Mouse (Mus musculus) embryonic facial prominence, embryonic 11.5 days (tissue): ENCODE results near the gene Coro2a. TPM values are rescaled to one million over a fixed set of nuclear protein-coding genes. Genes with fewer than 3 reads are reported as not detected.

Source experiments
- ATAC-seq: fragments of 200-750 bp; cut with Nextera tagmentation; replicated peaks from 2 replicates; pipeline ENCODE4 v1.8.0; 2017; ENCODE audit warnings: low read depth; ENCODE audit not compliant: insufficient number of reproducible peaks, low FRiP score, low TSS enrichment
- DNase-seq: peaks from one replicate; pipeline ENCODE4 v3.0.0-alpha.2; 2015; ENCODE audit warnings: low spot score
- H3K27ac ChIP-seq: fragments of 300-500 bp; sonication (generic); replicated peaks from 2 replicates; pipeline ENCODE4 v1.5.1; 2014; ENCODE audit warnings: mild to moderate bottlenecking, low read depth, low read length, control low read depth
- H3K27me3 ChIP-seq: fragments of 300-500 bp; sonication (generic); 2 replicates; pipeline ENCODE4 v1.6.1; 2014; ENCODE audit warnings: mild to moderate bottlenecking, low read length, moderate library complexity, mixed read lengths; ENCODE audit not compliant: control insufficient read depth, insufficient read depth
- H3K36me3 ChIP-seq: fragments of 300-500 bp; sonication (generic); replicated peaks from 2 replicates; pipeline ENCODE4 v1.6.1; 2014; ENCODE audit warnings: low read depth, mild to moderate bottlenecking, low read length, moderate library complexity, mixed read lengths; ENCODE audit not compliant: control insufficient read depth, insufficient read depth
- H3K4me1 ChIP-seq: fragments of 300-500 bp; sonication (generic); 2 replicates; pipeline ENCODE4 v1.6.1; 2014; ENCODE audit warnings: low read length, mixed read lengths; ENCODE audit not compliant: control insufficient read depth, insufficient read depth
- H3K4me2 ChIP-seq: fragments of 300-500 bp; sonication (generic); 2 replicates; pipeline ENCODE4 v1.6.1; 2014; ENCODE audit warnings: low read depth, mild to moderate bottlenecking, control low read depth, low read length, moderate library complexity
- H3K4me3 ChIP-seq: fragments of 300-500 bp; sonication (generic); 2 replicates; pipeline ENCODE4 v1.5.1; 2014; ENCODE audit warnings: low read depth, low read length, control low read depth
- H3K9ac ChIP-seq: fragments of 300-500 bp; sonication (generic); replicated peaks from 2 replicates; pipeline ENCODE4 v1.6.1; 2014; ENCODE audit warnings: mild to moderate bottlenecking, control low read depth, low read length
- H3K9me3 ChIP-seq: fragments of 300-500 bp; sonication (generic); replicated peaks from 2 replicates; pipeline ENCODE4 v1.6.1; 2016; ENCODE audit warnings: mild to moderate bottlenecking, low read length, inconsistent platforms, mixed read lengths; ENCODE audit not compliant: control insufficient read depth
- WGBS: fragments of 180-500 bp; shearing (Covaris S2); extraction: QIAGEN DNeasy Blood & Tissue Kit; methylation state at CpG from one replicate; pipeline ENCODE4 v1.1.7; 2014; 5-methylcytosine and 5-hydroxymethylcytosine counted together
- polyA plus RNA-seq: library from polyadenylated mRNA; unstranded; fragments of >200 nt; fragmentation: Nextera tagmentation; extraction: Ambion mirVana; gene quantifications from 2 replicates; pipeline ENCODE4 v1.2.1, GENCODE M21; 2014

Coro2a gene
- polyA plus RNA-seq: 6.0 and 6.9 TPM in 2 replicates

DNA sequence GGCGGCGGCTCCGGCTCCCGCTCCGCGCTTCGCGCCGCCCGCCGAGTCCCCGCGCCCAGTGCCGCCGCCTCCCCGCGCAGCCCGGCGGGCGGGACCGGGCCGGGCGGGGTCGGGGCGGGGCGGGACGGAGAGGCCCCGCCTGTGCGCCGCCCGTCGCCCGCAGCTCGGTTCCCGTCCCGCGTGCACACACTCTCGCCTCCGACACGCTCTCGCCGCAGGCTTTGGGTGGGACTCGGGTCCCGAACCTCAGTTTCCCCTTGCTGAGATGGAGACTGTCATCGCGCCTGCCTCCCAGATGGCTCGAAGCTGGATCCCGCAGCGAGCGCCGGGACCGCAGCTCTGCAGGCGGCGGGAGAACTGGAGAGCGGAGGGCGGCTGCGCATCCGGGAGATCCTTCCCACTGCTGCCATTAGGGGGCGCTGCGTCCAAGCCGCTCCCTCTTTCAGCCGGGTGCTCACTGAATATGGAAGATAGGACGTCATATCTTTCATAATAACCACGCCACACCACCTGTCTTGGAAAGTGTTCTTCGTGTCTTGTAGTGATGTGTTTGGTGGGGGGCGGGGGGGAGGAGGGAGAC lies at the start of gene Coro2a:
Gene Coro2a, minus strand, starts transcription at position 359 of the 580 bp plus-strand sequence.
- Histone ChIP-seq H3K27me3 (peaks cover 19% of the 10 kb centered on the region), H3K4me3 (peak within 1 kb of the TSS; percentile 53), H3K27ac (no peak within 1 kb of the TSS), H3K4me2 (peak within 1 kb of the TSS; percentile 99), H3K9ac (peak within 1 kb of the TSS; percentile 63), H3K9me3 (no peaks in the 10 kb centered on the region), H3K4me1 (peaks cover 2% of the 10 kb centered on the region; the same call in 1 of the 2 replicates), H3K36me3 (no peaks in the 10 kb centered on the region)
- DNase-seq (peak; percentile 87), ATAC-seq (peak; percentile 31; the same call in 1 of the 2 replicates)
- under 1% methylated on average over 35 of the region's 66 CpGs for WGBS

DNA sequence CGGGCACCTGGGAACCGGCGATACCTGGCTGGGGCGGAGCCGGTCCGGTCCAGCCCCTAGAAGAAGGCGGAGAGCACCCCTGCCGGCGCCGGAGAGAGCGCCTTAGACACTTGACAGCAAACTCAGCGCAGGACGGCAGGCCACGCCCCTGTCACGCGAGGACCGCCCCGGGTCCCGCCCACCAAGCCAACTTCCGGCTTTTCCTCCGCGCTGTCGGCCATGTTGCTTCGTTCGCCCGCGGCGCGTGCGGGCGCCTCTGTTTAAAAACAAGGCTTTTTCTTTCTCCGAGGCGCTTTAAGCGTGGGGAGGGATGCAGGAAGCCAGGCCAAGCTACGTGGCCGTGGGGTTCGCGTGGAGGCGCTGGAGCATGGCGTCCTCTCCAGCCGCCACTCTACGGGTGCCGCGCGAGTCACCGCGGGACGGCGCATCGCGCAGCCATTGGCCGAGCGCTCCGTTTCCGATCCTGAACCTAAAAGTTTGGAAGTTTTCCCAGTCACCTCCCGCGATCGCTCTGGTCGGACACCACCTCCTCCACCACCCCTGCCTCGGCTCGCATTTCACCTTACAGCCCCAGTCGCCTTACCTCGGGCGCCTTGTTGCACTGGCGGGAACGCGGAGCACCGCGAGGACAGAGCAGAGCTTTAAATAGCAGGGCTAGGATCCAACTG lies 48.2 kb upstream of the Coro2a start, which contains the start of gene Tbc1d2:
Gene Tbc1d2, minus strand, starts transcription at position 124 of the 668 bp plus-strand sequence.
- peak; percentile 95 for DNase-seq
- Histone ChIP-seq H3K4me2 (peak within 1 kb of the TSS; percentile 94), H3K4me3 (peak within 1 kb of the TSS; percentile 67), H3K27ac (peak within 1 kb of the TSS; percentile 65), H3K36me3 (no peaks in the 10 kb centered on the region), H3K4me1 (no peaks in the 10 kb centered on the region), H3K9ac (peak within 1 kb of the TSS; percentile 81), H3K9me3 (no peaks in the 10 kb centered on the region), H3K27me3 (peaks cover 7% of the 10 kb centered on the region)
- peak; percentile 87 for ATAC-seq
- WGBS: under 1% methylated on average over 68 of the region's 69 CpGs

DNA sequence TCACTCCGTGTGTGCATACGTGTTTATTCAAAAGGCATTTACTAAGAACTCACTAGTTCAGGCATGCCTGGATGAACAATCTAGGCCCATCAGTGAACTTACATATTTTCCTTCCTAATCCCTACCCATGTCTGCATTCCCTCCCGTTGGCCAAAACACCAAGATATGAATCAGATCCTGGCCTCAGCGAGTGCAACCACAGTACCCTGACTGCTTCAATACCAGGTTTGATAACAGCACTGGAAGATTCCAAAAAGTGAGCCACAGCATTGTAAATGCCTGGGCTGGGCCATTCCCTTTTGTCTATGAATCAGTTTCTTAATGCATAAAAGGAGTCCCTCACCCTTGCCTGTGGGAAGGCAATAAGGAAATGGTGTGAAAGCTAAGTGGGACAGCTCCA lies 47.2 kb upstream of the Coro2a start:
- Histone ChIP-seq H3K36me3 (no peaks in the 10 kb centered on the region), H3K4me3 (peak overlapping the region; percentile 67), H3K4me1 (no peaks in the 10 kb centered on the region), H3K4me2 (peak overlapping the region; percentile 94), H3K27ac (no peak overlapping the region), H3K27me3 (peaks cover 7% of the 10 kb centered on the region), H3K9me3 (no peaks in the 10 kb centered on the region), H3K9ac (no peak overlapping the region)
- no peak for ATAC-seq
- DNase-seq: no peak
- 64% methylated on average over 4 of the region's 4 CpGs for WGBS

DNA sequence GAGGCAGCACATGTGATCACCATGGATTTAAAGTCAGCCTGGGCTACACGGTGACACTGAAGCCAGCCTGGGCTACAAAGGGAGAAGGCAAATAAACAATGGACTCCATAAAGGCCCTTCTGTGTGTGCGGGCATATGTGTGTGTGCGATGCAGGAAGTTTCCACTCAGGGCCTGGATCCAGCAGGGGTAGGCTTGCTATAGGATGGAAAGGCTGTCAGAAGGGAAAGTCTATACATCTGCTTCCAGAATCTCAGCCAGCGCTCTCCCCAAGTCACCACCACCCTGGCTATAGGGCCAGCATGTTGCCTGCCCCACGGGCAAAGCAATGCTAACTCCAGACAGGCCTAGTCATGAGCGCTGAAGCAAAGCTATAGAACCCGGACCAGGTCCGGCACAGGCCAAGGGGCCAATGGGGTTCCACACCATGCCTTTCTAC lies 41.7 kb upstream of the Coro2a start:
- no peaks in the 10 kb centered on the region; the same call in 1 of the 2 replicates for H3K4me1 ChIP-seq
- H3K36me3 ChIP-seq: no peaks in the 10 kb centered on the region
- DNase-seq (no peak), ATAC-seq (no peak)
- H3K27ac ChIP-seq: no peak overlapping the region
- no peak overlapping the region for H3K4me3 ChIP-seq
- no peak overlapping the region for H3K9ac ChIP-seq
- H3K9me3 ChIP-seq: no peaks in the 10 kb centered on the region
- 84% methylated on average over 8 of the region's 8 CpGs for WGBS
- H3K27me3 ChIP-seq: peaks cover under 1% of the 10 kb centered on the region; the same call in 1 of the 2 replicates
- no peak overlapping the region for H3K4me2 ChIP-seq

DNA sequence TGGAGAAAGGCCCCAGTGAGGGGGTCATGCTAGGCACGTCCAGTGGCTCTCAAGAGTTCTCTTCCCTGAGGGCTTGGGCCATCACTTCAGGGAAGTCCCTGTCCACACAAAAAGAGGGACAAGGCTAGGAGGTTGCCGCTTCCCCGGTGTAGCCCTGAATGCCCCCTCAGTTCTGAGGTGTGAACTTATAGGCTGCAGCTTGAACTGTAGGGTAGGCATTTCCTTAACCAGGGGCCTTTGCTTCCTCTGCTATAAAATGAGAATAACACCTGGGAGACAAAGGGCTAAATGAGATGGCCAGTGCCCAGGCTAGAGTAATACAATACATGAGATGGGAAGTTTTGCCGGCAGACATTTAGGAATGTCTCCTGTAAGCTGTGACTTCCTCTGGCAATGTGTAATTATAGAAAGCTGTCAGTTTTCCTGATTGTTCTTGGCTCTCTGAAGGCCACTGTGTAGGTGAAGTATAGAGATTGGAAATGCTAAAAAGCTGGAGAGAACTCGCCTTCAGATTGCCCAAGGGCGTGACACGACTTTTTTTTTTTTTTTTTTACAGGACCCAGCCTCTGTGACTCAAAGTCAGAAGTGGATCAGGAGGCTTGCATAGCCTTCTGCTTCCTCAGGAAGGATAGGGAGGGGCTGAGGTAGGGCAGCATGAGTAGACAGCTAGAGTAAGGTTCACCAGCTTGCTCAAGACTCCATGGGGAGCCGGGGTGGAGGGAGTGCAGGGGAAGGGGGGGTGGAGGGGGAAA lies 41.1 kb upstream of the Coro2a start:
- no peak overlapping the region for H3K4me3 ChIP-seq
- DNase-seq: no peak
- no peaks in the 10 kb centered on the region for H3K9me3 ChIP-seq
- H3K4me1 ChIP-seq: no peaks in the 10 kb centered on the region; the same call in 1 of the 2 replicates
- 62% methylated on average over 8 of the region's 8 CpGs for WGBS
- H3K27me3 ChIP-seq: no peaks in the 10 kb centered on the region
- H3K36me3 ChIP-seq: no peaks in the 10 kb centered on the region
- H3K27ac ChIP-seq: no peak overlapping the region
- H3K4me2 ChIP-seq: no peak overlapping the region
- no peak overlapping the region for H3K9ac ChIP-seq
- ATAC-seq: no peak

DNA sequence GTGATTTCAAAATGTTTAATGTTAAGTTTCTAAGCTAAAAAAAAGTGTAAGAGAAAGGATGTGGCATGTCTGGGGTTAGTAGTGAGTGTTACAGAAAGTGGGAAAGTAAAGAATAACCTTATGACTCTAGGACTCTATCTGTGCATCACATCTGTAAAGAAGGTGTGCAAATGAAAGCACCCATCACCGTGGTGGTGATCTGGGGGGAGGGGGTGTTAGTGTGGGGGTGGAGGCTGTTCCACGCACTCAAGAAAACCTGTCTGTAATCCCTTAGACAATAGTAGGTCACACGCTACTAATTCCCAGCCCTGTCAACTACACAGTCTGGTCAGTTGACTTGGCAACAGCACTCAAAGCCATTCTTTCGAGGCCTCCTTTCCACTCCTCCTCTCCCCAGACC lies 39.3 kb upstream of the Coro2a start:
- no peak overlapping the region for H3K27ac ChIP-seq
- H3K4me2 ChIP-seq: no peak overlapping the region
- ATAC-seq (no peak), DNase-seq (no peak)
- H3K4me1 ChIP-seq: no peaks in the 10 kb centered on the region; the same call in 1 of the 2 replicates
- H3K4me3 ChIP-seq: no peak overlapping the region
- H3K9me3 ChIP-seq: no peaks in the 10 kb centered on the region
- no peak overlapping the region for H3K9ac ChIP-seq
- no peaks in the 10 kb centered on the region for H3K36me3 ChIP-seq
- 65% methylated on average over 4 of the region's 4 CpGs for WGBS
- H3K27me3 ChIP-seq: no peaks in the 10 kb centered on the region

DNA sequence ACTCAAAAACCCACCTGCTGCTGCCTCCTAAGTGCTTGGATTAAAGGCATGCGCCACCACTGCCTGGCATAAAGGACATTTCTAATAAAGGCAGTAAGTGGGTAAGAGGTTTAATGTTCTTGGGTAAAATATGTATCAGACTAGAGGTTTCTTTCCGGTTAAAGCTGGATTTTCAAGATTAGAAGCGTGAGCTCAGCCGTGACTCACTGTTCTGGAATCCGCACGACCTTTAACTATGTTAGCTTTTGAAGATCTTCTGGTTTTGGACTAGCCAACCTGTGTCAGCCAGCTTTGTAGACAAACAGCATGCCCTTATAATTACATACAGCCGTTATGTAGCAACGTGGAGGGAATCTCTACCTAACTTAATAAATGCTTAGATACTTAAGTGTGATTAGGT lies 37.9 kb upstream of the Coro2a start:
- no peak for DNase-seq
- H3K4me3 ChIP-seq: no peak overlapping the region
- no peaks in the 10 kb centered on the region for H3K36me3 ChIP-seq
- H3K27ac ChIP-seq: no peak overlapping the region
- ATAC-seq: no peak
- no peak overlapping the region for H3K9ac ChIP-seq
- WGBS: 81% methylated on average over 8 of the region's 8 CpGs
- no peaks in the 10 kb centered on the region for H3K9me3 ChIP-seq
- H3K4me2 ChIP-seq: no peak overlapping the region
- H3K4me1 ChIP-seq: no peaks in the 10 kb centered on the region; the same call in 1 of the 2 replicates
- H3K27me3 ChIP-seq: no peaks in the 10 kb centered on the region
